Mouse (Mus musculus) regulatory T cell (primary cell): ENCODE measurements around the gene Bckdha.

ENCODE experiments used
- in situ Hi-C: fragments of 300-600 bp; cut with MboI, MseI; formaldehyde crosslinking; loops from one replicate; pipeline ENCODE4 v1.15.1; 2025; ENCODE audit warnings: high pct_unique_total_duplicates

Bckdha gene

GRCm38 (mm10) chr7:25617376-25618160, 41.2 kb downstream of the Bckdha start:
- in situ Hi-C loops, result loop anchor here (10.0 kb wide), 1 partner anchor 413 kb away; no protein-coding TSS in a partner anchor

GRCm38 (mm10) chr7:25615706-25616011, 43.1 kb downstream of the Bckdha start, which contains the start of gene Erich4:
TSS of gene Erich4 (minus strand) at chr7:25615892.
- in situ Hi-C loops, result loop anchor here (10.0 kb wide), 1 partner anchor 411 kb away; no protein-coding TSS in a partner anchor

DNA sequence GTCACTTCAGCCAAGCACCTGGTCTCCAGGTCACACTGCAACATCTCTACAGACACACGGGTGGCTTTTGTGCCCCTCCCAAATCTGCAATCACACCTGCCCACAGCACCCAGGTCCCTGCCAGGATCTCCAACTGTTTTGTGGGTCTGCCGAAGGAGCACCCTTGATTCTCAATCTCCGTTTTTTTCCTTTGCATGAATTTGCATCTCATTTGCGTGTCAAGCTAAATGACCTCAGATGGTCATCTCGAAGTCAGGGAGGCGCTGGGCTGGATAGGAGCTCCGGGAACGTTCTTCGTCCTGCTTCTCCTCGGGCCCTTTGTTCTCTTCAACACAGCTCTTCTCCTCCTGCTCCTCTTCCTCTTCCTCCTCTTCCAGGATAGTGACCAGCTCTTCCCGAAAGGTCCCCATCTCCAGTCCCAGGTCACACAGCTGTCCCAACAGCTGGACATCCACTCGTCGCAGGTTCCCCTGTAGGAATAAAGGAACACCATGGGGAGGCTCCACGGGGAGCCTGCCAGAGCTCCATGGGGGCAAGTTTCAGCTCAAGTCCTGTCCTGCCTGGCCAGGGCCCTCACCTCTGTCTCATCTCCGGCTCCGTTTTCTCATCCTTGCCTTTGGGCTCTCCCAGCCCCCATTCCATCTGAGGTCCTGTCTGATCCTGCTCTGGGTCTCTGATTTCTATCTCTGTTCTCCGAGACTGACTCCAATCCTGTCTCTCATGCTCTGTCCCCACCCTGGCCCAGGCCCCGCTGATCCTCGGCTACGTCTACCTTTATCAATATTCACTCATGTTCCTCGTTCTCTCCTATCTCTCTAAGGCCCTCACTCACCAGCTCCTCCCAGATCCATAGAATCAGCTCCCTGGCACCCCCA, 43.7 kb downstream of the Bckdha start:
- in situ Hi-C loops, result loop anchor here (10.0 kb wide), 1 partner anchor 410 kb away; no protein-coding TSS in a partner anchor

- in situ Hi-C loops, result loop anchor here (10.0 kb wide), 1 partner anchor 409 kb away; no protein-coding TSS in a partner anchor
Measured at GRCm38 (mm10) chr7:25614086-25614485, 44.7 kb downstream of the Bckdha start.

GRCm38 (mm10) chr7:25611501-25611900, 47.3 kb downstream of the Bckdha start:
- in situ Hi-C loops, result loop anchor here (10.0 kb wide), 1 partner anchor 407 kb away; no protein-coding TSS in a partner anchor

GRCm38 (mm10) chr7:25610056-25610455, 48.7 kb downstream of the Bckdha start:
- in situ Hi-C loops, result loop anchor here (10.0 kb wide), 1 partner anchor 405 kb away; no protein-coding TSS in a partner anchor

DNA sequence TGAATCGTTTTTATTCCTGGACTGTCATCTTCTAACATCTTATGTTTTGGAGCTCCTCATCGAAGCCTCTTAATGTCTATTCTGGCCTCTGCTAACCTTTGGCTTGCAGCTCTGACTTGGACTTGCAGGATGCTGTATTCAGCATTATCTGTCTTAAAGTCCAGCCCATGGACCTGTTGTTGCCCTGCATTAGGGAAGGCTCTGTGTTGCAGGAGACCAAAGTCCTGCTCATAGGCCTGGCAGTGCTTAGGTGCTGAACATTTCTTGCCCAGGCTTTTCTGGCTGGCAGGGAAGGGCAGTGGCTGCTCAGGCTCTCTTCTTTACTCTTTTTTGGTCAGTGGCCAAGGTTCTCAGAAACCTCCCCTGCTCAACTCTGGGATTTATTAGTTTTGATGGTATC, 51.6 kb downstream of the Bckdha start:
- in situ Hi-C loops, result no loop called here

- in situ Hi-C loops, result no loop called here
Measured at GRCm38 (mm10) chr7:25606625-25607063, 52.1 kb downstream of the Bckdha start.

- in situ Hi-C loops, result no loop called here
Measured at GRCm38 (mm10) chr7:25601346-25601745, 57.4 kb downstream of the Bckdha start.

- in situ Hi-C loops, result no loop called here
Measured at GRCm38 (mm10) chr7:25600666-25601065, 58.1 kb downstream of the Bckdha start.

GRCm38 (mm10) chr7:25599663-25600062, 59.1 kb downstream of the Bckdha start:
- in situ Hi-C loops, result loop anchor here (5.0 kb wide), 2 partner anchors 122 to 172 kb away; partner anchors contain the start of gene Ceacam1

DNA sequence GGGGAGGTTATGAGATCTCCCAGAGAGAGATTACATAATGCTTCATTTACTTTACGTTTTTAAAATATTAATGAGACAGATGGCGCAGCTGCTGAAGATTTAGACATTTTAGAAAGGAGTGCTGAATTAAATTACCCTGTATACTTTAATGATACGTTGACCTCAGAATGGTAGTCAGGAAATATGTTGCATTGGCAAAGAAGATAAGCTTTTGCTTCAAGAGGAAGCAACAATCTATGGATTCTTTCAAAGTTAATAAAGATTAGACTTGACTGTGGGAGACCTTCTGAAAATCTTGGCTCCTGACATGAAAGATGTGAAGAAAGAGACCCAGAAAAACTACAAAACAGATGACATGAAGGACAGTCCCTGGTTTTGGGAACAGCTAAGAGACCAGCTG, 64.9 kb downstream of the Bckdha start:
- in situ Hi-C loops, result no loop called here

- in situ Hi-C loops, result no loop called here
Measured at GRCm38 (mm10) chr7:25591226-25591625, 67.6 kb downstream of the Bckdha start.

DNA sequence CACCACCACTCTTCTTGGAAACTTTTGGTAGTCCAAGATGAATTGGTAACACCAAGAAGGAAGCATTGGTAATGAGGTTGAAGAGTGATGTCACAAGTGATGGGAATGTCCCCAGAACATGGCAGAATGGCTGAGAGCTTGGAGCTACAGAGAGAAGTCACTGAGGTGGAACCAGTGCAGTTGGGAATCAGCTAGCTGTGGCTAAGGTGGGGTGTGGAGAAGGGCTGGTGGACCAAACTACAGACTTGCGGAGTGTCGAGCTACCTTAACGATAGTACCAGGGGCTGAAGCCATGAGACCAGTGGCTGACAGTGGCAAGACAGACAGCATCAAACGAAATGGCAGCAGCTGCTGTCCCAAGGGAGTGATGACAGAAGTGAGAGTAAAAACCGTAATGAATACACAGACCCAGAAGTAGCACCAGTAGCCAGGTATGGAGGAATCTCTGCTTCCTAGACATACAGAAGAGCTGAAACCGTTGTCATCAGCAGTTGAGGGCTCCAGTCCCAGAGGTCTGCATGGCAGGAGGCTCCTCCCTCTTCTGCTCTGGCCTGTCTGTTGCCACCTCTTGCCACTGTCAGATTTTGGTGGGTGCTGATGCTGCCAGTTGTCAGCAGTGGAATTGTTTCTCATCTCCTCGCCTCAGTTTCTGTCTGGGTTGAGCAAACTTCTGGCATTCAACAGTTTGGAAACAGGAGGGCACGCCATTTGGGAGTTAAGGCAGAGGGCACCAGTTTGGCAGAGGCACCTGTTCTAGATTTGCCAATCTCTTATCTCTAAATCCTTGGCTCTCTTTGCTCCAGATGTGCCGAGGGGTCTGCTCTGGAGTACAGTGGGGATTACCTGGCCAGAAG, 73.2 kb downstream of the Bckdha start:
- in situ Hi-C loops, result no loop called here

DNA sequence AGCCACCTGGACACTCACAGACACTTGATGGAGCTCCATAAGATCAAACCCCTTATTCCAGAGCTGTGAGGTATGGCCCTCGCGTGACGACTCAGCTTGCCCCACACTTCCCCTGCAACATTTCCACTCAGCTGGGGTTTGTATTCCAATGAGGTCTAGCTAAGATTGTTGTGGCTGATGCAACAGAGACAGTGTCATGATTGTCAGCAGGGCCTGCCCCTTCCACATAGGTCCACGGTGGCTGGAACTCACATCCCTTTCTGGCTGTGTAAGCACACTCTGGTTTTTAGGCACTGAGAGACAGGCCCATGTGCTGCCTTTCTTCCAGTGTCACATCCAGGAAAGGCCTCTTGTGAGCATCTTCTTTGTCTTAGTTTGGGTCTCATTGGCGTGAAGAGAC, 74.1 kb downstream of the Bckdha start:
- in situ Hi-C loops, result no loop called here

- in situ Hi-C loops, result no loop called here
Measured at GRCm38 (mm10) chr7:25582301-25582810, 76.4 kb downstream of the Bckdha start.
